Mouse (Mus musculus): Measurements from ENCODE around the gene Glyat.
"Not testable (repeated sequence)": the region's sequence is repeated elsewhere in the genome, so short reads cannot be mapped to it uniquely, and the experiment has no call there.

Glyat gene

DNA sequence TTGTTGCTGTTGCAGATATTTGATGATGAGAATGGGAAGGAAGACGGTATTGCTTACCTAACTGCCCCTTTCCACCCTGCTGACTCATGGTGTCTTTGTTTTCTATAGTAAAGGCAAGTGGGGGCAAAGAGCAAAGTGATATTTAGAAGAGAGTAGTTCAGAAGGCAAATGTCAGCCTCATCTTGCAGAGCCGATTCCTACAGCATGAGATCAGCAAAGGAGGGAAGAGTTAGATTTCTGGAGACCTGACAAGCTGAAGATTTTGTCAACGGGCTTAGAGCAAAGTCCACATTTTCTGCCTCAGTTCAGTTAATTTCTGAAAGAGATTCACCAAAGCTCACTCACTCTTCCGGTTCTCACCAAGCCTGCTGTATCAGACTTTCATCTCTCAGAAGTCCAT, at the start of gene Glyat:
Gene Glyat (plus strand): TSS at position 133 of the 400 bp plus-strand sequence.
- DNase-seq (ENCODE audit: low spot score): no peak

DNA sequence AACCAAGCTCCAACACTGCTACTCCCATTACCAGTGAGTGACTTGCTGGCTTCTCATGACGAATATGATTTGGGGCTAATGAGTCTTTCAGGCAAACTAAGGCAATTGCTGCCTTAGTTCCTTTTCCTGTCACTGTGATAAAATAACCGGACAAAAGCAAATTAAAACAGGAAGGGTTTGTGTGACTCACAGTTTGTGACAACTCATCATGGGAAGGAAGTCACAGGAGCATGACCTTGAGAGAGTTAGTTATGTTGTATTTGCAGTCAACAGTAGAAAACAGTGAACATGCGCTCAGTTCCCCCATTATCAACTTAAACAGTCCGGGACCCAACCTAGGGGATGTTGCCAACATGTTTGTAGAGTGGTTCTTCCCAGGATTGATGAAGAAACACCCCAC, 47.8 kb upstream of the Glyat start:
- no peak for DNase-seq (ENCODE audit: low spot score)

DNA sequence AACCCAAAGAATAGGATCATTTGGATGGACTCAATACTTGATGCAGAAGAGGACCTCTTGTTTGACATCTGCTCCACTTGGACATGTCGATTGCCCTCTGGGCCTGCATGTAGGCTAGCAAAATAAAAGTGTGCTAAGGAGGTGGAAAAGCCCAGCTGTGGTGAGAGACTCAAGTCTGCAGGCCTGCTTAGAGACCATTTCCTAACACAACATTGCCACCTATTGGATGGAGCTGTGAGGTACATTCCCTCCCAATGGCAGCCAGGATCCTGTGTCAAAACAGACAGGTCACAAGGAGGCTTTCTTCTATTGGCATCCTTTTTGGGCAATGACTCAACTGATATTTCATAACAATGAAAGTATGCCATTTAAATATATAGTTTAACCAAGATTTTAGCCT, 41.2 kb upstream of the Glyat start:
- DNase-seq (ENCODE audit: low spot score): no peak

DNA sequence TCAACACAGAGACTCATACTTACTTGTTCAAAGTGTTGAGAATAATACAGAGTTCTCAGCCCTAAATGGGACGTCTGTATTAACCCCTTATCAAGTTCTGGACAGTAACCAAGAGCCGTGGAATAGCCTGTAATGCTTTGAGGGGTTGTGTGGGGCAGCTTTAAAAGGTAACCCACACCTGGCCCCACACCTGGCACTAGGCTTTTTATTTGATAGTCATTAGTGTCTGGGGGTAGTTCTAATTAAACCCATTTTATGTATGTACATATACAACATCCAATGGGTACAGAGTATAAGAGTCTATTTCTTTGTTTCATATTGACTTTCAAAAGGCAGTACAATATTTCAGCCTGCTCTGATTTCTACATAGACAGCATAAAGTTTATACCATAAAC, 38.0 kb upstream of the Glyat start:
- no peak for DNase-seq (ENCODE audit: low spot score)

DNA sequence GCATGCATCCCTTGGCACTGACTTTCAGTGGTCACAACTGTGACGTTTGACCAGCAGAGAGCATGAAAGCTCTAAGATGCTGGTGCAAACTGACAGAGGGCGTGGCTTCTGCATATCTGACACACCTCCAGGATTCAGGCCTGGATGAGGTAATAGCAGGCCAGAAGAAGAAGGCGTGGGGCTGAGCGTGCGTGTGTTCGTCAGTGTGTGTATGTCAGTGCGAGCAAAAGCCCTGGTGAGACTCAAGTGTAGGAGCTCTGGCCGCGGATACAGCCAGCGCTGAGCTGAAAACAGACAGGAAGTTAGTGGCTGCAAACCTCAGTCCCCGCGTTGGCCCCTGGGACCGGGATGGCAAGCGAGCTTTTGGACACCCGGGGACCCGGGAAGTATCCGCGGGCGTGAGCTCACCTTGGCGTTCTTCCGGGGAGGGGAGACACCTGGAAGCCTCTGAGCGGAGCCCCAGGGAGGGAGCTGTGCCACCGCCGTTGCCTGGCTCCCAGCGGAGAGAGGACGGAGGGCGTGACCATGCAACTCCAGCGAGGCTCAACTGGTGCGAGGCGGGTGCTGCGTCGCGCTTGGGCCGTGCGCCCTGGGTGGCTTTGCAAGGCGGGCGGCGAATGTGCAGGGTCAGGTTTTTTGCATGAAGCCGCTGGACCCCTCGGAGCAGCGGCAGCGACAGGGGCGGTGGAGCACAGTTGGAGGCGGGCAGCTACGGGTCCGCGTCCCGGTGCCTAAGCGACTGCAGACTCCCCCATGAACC, 37.4 kb upstream of the Glyat start:
- no peak for DNase-seq (ENCODE audit: low spot score)

DNA sequence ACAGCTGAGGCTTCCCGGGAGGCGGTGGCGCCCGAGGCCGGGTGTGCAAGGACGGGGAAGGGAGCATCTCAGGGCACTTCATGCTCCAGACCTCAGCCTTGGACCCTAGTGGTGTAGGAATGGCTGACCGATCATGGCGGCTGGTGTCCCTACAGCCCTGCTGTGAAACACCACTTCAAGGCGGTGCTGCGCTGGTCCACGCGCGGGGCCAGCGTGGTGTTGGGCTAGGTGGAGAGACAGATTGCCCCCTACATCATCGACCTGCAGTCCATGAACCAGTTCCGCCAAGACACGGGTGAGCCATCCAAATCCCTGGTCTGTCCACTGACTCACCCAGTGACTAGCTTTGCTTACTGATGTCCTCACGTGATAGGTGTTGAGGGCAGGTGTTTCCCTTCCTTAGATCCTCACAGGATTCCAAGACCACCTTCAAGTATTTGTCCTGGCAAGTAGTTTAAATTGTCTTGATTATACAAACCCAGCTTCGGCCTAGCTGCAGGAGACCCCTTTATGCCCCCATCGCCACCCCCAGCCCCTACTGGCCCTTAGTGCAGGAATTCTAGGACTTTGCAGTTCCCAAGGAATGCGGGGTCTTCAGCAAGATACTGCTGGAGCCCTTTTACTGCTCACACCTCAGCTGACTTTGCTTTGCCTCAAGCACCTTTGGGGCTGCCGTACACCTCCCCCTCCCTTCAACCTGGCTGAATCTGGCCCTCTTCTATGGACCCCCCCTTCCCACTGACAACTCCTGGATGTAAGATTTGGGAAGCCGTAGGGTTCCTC, 36.6 kb upstream of the Glyat start:
- DNase-seq (ENCODE audit: low spot score): no peak

DNA sequence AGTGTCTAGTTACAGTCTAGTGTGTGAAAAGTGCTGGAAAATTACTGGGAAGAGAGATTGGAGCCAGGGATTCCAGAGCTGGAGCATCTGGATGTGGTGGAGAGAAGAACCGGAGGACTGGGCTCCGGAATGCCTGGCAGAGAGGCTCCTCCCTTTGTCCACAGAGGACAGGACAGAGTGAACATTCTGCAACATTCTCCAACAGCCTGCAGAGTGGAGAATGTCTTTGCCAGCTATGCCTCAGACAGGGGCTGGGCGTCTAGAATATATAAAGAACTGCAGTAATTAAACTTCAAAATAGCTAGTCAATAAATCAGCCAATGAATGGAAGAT, 36.1 kb upstream of the Glyat start:
- DNase-seq (ENCODE audit: low spot score): no peak

DNA sequence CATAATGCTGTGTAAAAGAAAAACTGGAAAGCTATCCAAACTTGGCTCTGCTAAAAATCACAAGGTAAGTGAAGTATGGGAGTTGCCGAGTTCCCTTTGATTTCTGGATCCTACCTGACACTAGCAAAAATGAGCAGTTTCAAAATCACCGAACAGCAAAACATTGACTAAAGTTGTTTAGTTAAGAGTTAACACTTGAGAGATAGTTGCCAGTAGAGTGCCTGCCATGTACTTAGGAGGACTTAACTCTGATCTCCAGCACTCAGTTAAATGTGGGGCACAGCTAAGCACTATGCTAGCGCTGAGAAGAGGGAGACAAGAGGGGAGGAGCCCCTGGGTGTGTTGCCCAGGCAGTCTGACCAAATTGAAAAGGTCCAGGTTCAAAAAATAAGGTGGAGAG, 34.4 kb upstream of the Glyat start:
- no peak for DNase-seq (ENCODE audit: low spot score)

DNA sequence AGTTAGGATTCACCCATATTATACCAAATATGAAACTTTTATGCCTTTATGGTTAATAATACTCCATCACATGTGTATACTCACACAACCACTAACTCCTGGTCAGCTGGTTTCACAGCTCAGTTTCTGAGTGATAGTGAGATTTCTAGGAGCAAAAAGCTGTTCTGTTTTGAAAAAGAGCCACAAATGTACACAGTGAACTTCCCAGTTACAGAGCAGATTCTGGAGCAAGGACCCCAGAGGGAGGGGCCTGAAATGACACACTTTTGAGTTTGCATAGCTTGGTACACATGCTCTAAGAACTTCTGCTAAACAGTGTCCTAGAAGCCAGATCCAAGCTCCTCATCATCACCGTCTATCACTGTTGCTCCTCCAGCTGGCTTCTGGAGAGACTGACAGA, 33.4 kb upstream of the Glyat start, which contains the start of gene Gm4952:
Gene Gm4952 (plus strand): TSS at position 301 of the 400 bp plus-strand sequence.
- no peak for DNase-seq (ENCODE audit: low spot score)

DNA sequence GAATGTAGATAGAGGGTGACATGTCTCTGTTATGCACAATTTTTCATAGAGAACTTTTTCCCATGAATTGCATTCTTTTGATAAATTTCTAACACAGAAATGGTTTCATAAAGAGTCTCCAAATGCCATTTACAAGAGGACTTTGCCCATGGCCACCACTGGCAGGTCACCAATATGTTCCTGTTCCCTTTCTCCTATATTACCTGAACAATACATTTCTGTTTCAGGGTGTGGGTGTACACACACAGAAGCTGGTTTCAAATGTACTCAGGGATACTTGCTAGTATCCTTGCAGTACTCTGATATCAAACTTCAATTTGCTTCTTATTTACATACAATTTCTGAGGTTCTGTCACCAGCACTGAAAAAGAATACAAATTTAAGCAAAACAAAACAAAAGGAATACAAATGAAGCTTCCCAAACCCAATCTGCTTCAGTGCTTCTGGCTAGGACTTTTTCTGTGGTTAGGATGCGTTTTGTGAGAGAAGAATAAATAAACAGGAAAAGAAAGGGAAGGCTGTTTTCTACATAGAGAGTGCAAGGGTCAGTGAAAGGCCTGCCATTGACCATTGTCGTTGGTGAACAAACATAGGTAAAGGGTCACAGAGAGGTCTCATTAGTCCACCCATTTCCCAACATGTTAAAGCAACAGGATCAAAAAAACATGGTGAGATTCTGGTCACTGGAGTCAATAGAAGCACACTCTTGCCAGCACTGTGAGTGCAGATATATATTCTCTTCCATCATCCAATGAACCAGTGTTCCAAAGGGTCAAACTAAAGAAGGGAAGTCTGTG, 32.2 kb upstream of the Glyat start:
- no peak for DNase-seq (ENCODE audit: low spot score)

DNA sequence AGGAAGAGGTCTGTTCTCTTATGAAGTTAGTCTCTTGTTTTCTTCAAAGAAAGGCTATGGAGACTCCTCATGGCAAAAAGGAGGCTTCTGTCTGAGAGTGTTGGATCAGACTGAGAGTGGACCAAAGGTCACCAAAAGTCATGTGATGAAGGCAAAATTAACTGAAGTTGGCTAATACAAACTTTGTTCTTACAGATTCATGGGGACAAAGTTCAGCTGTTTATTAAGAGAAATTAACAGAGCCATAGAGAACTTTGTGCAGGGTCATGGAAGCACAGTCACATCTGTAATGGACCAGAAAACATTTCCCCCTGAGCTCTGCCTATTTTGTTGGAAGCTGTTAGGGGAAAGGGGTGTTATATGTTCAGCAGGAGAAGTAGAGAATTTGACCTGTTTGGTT, 24.8 kb upstream of the Glyat start:
- no peak for DNase-seq (ENCODE audit: low spot score)

DNA sequence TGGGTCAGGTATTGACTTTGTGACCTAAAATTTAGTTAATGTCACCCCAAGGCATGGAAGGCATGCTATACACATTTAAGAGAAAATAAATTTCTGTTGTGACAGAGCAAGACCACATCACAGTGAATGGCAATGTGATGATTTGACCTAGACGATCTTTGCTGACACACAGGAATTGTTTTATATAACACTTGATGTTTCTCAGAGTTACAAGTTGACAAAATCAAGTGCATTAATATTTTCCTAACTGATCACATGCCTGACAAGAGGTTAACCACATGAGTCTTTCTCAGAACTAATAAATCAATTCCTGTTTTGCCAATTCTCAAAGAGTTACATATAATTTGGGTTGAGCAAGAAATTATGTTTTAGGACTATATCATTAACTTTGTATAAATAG, 19.5 kb upstream of the Glyat start:
- no peak for DNase-seq (ENCODE audit: low spot score)

DNA sequence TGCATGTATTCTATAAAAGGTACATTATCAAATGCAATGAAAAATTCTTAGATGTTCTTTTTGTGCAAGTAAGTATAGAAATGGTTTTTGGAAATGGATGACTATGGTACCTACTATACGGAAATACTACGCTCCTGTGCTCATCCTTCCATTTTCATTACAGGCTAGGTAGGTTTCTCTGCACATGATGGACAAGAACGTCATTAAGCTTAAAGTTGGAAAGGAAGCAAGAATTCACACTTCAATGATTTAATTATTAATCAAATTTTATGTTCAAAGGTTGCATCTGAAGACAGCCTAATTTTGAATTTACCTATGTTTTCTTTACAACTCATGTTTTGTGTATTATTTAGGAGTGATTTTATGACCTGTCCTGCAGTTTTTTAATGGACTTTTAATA, 1.2 kb downstream of the Glyat start:
- no peak for DNase-seq (ENCODE audit: low spot score)

DNA sequence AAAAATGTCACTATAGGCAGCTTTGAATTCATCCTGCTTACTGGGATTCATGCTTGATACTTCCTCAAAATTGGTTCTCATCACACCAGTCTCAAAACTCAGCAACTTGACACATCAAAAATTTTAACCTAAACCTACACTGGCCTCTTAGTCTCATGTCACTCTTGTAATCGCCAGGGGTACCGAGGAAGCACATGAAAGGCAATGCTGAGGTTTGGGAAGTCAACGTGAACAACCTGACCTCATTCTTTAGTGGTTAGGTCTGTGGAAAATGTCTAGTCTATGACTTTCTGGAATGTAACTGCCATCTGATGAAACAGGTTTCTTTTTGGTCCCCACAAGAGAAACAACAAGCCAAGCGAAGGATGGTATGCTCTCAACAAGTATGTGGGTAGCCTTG, 1.9 kb downstream of the Glyat start:
- DNase-seq (ENCODE audit: low spot score): no peak

DNA sequence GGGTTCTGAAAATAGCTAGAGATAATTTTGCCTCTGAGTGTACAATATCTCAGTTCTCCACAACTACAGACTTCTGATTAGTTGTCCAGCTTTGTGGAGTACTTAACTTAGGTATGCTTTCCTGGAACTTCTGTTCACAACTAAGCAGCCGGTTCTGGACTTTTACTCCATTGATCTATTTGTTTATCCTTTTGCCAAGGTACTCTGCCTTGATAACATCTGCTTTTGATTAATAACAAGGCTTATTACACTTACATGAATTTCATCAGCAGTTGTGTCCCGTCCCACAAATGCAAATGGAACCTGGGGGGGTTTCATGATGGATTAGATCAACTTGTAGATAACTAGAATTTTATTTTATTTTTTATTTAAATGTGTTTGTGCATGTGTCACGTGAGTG, 3.8 kb downstream of the Glyat start:
- no peak for DNase-seq (ENCODE audit: low spot score)

DNA sequence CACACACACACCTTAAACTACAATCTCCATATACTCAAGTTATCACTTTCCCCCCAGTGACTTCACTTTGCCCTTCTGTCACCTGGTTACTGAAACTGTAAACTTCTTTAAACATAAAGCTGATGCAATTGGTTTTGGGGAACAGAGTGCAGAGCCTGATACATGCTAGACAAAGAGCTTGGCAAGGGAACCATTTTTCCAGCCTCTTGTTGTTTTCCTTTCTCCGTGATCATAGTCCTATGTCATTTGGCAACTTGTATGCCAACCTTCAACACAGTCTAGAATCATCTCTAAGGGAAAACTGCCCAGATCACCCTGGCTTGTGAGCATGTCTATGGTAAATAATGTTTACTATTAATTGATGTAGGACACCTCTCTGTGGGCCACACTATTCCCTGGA, 4.9 kb downstream of the Glyat start:
- no peak for DNase-seq (ENCODE audit: low spot score)

DNA sequence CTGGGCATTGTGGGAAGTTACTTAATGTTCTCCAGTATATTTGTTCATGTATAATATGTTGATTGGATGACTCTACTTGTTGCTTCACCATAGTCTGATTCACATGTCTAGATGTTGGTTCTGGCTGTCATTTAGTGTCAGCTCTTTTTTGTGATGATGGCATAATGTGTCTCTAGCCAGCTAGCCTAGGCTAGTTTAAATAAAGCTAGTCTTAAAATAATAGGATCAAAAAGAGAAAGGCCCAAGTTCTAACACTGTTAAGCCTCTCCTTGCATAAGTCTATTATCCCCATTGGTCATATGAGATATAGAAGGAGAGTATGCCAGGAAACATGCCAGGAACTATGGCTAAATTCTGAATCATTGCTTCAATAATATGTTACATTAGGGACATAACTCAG, 16.4 kb downstream of the Glyat start:
- DNase-seq (ENCODE audit: low spot score): no peak

DNA sequence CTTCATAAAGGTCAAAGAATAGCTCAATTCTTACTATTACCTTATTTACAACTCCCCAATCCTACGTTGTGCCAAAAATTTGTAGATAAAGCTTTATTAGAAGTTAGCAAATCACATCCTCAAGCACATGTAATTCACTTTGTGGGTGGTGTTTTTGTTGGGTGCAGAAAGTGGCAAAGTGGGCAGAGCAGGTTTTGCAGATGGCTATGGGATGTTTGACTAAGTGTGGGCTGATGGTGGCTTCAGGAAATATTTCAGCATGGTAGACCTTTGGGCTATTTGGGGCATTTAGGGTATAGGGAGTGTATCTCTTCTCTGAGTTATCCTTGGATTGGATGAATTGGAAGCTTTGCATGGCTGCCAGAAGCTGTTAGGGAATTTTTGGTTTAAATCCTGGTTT, 33.0 kb downstream of the Glyat start:
- no peak for DNase-seq (ENCODE audit: low spot score)

DNA sequence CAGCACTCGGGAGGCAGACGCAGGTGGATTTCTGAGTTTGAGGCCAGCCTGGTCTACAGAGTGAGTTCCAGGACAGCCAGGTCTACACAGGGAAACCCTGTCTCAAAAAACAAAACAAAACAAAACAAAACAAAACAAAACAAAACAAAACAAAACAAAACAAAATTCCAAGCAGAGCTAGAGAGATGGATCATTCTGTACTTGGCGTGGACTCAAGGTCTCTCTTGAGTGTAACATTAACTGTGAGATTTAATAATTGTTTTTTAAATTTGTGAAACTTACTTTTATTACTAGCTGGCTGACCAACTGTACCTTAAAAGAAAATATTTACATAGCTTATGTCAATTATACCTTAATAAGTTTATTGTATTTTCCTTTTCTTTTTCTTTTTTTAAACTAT, 35.5 kb downstream of the Glyat start:
- not testable (repeated sequence) for DNase-seq (ENCODE audit: low spot score)

DNA sequence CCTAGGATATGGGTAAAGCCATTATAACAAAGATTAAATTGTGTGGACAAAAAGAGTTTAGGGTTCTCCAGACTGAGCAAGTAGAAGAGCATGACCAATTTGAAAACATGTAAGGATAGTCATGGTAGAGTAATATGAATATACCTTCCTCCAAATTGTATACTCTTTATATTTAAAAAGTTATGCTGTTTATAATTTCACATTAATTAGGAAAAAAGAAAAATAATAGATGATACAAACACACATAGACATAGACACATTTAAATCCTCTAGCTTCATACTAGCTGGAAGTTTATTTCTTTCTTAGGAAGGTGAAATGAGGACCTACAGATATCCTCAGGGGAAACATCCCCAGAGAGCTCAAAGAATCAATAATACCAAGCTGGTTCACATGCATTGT, 37.0 kb downstream of the Glyat start, which contains the start of gene Olfr1442:
Gene Olfr1442 (plus strand): TSS at position 301 of the 400 bp plus-strand sequence.
- no peak for DNase-seq (ENCODE audit: low spot score)

DNA sequence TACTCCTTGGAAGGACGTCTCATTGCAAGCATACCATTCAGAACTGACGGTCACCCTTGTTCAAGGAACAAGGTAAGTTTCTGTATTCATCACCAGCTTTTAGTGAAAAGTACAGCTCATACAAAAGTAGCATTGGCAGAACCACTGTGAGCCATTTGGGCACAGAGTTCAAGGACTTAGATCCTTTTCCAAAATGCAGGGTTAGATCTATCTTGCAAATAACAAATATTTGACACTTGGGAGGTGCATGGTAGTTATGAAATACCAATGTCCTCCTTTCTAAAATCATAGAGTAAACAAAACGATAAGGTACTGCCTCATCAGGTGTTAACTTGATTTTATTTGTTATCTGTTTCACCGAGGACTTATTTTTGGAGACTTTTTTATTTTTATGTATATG, 37.9 kb downstream of the Glyat start:
- DNase-seq (ENCODE audit: low spot score): no peak

DNA sequence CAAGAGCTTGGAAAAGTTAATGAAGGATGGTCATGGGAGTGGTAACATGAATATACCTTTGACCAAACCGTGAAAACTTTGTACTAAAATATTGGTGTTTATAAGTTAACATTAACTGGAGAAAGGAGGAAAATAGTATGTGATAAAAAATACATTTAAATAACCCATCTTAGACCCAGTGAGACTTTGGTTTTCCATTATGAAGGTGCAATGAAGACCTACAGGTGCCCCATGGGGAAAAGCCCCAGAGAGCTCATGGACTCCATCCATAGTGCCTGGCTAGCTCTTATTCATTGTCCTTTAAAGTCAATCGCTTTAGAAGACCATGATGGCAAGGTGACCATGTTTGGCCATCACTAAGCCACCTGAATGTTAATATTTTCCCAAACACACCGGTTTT, 44.7 kb downstream of the Glyat start, which contains the start of gene Olfr1443:
Gene Olfr1443 (plus strand): TSS at position 301 of the 400 bp plus-strand sequence.
- DNase-seq (ENCODE audit: low spot score): no peak

DNA sequence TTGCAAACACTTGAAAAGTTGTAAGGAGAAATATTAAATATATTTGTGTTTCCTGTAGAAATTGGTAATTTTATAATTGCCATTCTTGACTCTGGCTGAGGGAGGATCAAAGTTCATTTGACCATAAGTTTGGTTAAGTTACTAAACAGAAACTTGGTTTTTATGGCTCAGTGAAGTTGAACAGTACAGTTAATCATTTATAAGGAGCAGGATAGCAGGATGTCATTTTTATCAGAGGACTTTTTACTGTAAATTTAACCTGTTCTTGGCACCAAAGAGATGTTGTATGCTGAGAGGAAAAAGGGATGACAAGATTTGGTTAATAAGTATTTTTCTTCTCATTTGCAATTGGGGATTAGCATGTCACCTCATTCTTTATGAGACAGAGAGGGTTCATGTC, 51.5 kb downstream of the Glyat start:
- DNase-seq (ENCODE audit: low spot score): no peak

All from ovary, postnatal 10 days (tissue).